Mouse (Mus musculus): ENCODE results near the gene Ino80.

DNA sequence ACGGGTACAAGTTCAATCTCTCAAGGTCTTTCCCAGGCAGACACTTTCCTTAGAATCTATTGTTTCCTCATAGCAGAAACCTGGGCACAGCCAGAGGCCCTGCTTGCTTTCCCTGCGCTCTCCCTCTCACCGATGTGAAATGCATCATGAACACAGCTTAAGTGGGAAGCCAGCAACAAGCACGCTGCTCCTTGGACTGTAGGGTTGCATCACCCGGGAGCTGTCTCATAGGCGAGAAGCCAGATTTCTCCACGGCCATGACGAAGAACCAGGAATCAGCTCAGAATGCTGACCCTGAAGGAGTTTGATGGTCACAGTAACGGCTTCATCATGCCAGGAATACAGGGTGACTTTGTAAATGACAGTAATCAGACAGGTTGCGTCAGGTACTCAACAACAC is 107.4 kb downstream of the Ino80 start:
- TF ChIP-seq EP300 (IDR thresholded peaks at IDR 0.05) = no peak
- no peak for TF ChIP-seq CTCF (IDR thresholded peaks at IDR 0.05)
